Mouse (Mus musculus): ENCODE data around the gene Ccdc194.
A peak's percentile ranks its signal among the peaks of the same experiment; 100 is the strongest.

Ccdc194 gene

GRCm38 (mm10) chr8:71525226-71526050 lies at the start of gene Ccdc194:
Gene Ccdc194, minus strand, starts transcription at chr8:71525711.
- peak; percentile 91 for DNase-seq

- DNase-seq = no peak
These were observed 49.5 kb upstream of the Ccdc194 start for GRCm38 (mm10) chr8:71575020-71575419.

- peak; percentile 94 for DNase-seq
These were observed 48.9 kb upstream of the Ccdc194 start for GRCm38 (mm10) chr8:71574426-71574825.

- peak; percentile 98 for DNase-seq
These were observed 47.5 kb upstream of the Ccdc194 start for GRCm38 (mm10) chr8:71572847-71573633.

- DNase-seq = no peak
These were observed 46.6 kb upstream of the Ccdc194 start for GRCm38 (mm10) chr8:71572077-71572476.

- DNase-seq = peak; percentile 100
These were observed 44.9 kb upstream of the Ccdc194 start for GRCm38 (mm10) chr8:71570291-71570954.

GRCm38 (mm10) chr8:71569366-71570290 lies 44.1 kb upstream of the Ccdc194 start:
- DNase-seq = peak; percentile 99

GRCm38 (mm10) chr8:71568941-71569340 lies 43.4 kb upstream of the Ccdc194 start:
- no peak for DNase-seq

GRCm38 (mm10) chr8:71568387-71568937 lies 43.0 kb upstream of the Ccdc194 start, which contains the start of gene Slc27a1:
Gene Slc27a1, plus strand, starts transcription at chr8:71568882.
- DNase-seq = peak; percentile 99

GRCm38 (mm10) chr8:71567587-71567986 lies 42.1 kb upstream of the Ccdc194 start:
- no peak for DNase-seq

GRCm38 (mm10) chr8:71566501-71566900 lies 41.0 kb upstream of the Ccdc194 start, which contains the start of gene Nxnl1:
Gene Nxnl1, minus strand, starts transcription at chr8:71566601.
- no peak for DNase-seq

- DNase-seq = no peak
These were observed 38.5 kb upstream of the Ccdc194 start for GRCm38 (mm10) chr8:71563992-71564391.

- DNase-seq = peak; percentile 97
These were observed 37.2 kb upstream of the Ccdc194 start for GRCm38 (mm10) chr8:71562751-71563150.

- DNase-seq = no peak
These were observed 35.9 kb upstream of the Ccdc194 start for GRCm38 (mm10) chr8:71561401-71561800.

GRCm38 (mm10) chr8:71560765-71561164 lies 35.3 kb upstream of the Ccdc194 start:
- no peak for DNase-seq

GRCm38 (mm10) chr8:71560071-71560470 lies 34.6 kb upstream of the Ccdc194 start:
- DNase-seq = no peak

GRCm38 (mm10) chr8:71558958-71559690 lies 33.6 kb upstream of the Ccdc194 start:
- DNase-seq = peak; percentile 97

GRCm38 (mm10) chr8:71558071-71558957 lies 32.8 kb upstream of the Ccdc194 start, which contains the start of gene Tmem221:
Gene Tmem221, minus strand, starts transcription at chr8:71558871.
- no peak for DNase-seq

- DNase-seq = no peak
These were observed 29.1 kb upstream of the Ccdc194 start for GRCm38 (mm10) chr8:71554644-71555043.

GRCm38 (mm10) chr8:71554001-71554400 lies 28.5 kb upstream of the Ccdc194 start:
- DNase-seq = no peak
